Mouse (Mus musculus): ENCODE results near the gene 4930452B06Rik. TPM values are rescaled to one million over a fixed set of nuclear protein-coding genes. Genes with fewer than 3 reads are reported as not detected.
"Not testable (repeated sequence)": the region's sequence is repeated elsewhere in the genome, so short reads cannot be mapped to it uniquely, and the experiment has no call there.

Gene 4930452B06Rik
- under 1 TPM in 1 of 4 experiments, not detected in 3; 0.12 TPM for total RNA-seq (2022)

DNA sequence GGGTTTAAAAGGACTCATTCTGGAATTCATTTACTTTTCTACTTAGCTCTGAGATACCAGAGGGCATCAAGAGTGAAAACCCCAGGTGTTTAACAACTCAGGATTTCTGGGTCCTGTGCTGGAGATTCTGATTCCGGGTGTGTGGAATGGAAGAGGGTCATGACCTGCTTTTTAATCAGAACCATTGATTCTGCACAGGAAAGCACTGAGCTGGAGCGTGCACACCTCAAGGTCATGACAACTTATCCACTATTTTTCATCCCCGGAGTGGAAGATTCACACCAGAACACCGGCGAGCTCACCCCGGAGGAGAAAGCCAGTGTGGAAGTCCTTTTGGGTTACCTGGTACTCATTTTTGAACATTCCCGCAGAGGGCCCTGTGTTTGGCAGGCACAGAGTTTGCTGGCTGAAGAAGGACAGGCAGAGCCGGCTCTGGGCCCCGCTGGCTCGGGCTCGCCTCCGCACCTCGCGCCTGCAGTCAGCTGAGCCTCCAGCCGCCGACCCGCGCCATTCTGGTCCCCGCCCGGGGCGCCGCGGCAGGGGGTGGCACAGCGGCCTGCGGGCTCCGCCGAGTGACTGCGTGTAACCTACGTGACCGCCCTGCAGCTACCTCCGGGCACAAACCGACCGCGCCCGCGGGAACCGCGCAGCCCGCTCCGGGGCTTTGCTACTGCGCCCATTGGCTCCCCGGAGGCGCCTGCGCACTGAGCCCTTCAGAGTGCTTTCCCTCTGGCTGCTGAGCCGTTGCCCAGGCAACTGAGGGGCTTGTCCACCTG lies at the start of gene 4930452B06Rik:
Gene 4930452B06Rik, minus strand, starts transcription at position 605 of the 776 bp plus-strand sequence.
- peak in 1 of 2 experiments; percentile 2 for DNase-seq (ENCODE audit: low spot score in 2 of 2)

DNA sequence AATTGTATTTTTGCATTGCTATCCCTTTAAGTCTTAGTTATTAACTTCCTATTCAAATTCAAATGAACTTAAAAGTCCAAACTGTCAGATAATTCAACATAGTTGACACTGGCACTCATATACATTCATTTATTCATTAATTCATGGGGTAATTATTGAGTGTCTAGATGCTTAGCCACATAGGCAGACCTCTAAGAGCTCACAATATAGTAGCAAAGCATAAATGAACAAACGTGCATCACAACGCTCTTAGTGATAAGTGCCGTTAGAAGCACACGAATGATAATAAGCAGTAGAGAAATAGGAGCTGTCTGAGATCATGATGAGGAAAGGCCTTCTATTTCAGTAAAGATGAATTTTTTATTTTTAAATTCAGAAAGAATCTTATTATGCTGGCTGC lies 46.6 kb upstream of the 4930452B06Rik start:
- no peak for DNase-seq (ENCODE audit: low spot score in 2 of 2)

DNA sequence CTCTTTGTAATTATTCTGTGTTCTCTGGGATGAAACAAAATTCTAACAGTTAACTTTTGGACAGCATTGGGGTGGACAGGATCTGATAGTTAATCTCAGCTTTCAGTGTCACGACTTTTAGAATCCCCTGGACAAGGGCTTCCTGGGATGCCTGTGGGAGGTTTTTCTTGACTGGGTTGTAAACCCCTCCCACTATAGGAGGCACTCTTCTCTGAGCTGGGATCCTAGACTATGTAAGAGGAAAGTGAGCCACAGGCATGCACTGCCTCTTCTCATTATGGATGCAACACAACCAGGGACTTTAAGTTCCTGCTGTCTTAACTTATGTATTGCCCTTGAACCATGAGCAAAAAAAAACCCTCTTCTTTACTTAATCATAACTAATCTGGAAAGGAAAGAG lies 23.4 kb upstream of the 4930452B06Rik start:
- DNase-seq (ENCODE audit: low spot score in 2 of 2) = no peak

DNA sequence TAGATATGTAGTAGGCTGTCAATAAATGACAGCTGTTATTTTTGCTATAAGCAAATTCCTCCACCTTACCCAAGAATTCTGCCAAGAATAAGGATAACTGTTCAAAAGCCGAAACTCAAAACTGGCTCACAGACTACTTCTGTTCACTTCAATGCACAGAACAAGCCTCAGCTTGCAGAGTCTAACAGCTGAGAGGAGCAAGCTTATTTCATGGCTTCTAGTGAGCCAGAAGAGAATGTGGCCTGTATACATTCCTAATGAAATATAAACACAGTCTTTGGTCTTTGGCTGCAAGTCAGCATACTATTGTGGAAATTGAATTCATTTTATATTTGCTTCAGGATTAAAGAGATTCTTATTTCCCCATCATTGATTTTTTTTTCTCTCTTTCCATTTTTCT lies 22.4 kb upstream of the 4930452B06Rik start:
- no peak for DNase-seq (ENCODE audit: low spot score in 2 of 2)

DNA sequence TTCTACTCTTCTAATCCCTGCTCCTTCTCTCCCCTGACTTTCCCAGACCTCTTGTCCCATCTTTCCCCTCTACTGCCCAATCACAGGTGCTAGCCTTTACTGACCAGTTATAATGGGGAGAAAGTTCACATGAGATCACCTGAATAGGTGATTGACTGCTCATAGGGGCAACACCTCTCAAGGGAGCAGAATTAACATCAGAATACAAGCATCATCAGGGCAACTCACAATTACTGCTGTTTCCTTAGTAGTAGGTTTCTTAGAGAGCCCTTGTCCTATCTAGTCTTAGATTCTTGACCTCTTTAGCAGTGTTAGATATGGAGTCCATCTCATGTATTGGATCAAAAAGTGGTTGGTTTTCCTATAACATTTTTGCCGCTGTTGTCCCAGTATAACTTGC lies 20.1 kb upstream of the 4930452B06Rik start:
- DNase-seq (ENCODE audit: low spot score in 2 of 2) = no peak

DNA sequence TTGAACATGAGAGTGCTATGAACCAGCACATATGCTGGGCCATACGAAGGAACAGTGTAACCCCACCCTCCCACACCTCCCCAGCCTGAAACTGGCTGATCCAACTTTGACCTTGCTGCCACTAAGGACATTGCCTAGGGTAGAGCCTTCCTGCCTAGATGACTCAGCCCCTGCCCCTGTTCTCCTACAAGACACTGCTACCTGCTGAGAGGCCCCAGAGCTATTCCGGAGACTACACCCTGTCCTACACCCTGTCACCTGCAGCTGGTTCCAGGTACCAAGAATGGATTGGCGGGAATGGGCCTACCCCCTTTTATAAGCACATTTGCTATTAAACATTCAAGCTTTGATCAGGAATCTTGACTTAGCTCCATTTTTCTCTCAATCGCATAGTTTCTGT lies 13.9 kb upstream of the 4930452B06Rik start:
- DNase-seq (ENCODE audit: low spot score in 2 of 2) = no peak

DNA sequence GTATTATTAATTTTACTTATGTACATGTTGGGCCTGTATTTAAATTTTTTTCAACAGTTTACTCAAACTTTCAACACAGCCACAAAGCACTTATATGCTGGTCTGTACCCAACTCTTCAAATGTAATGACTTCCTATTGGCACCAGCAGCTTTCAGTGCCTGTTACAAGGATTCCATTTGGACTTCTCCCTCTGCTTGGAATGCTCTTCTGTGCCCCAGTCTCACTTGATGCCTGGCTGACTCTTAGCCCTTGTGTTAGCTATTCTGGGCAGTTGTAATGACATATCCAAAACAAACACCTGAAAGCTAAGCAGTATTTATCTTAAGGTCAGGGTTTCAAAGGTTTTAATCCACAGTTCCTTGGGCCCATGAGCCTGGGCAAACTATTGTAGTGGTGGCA lies 5.7 kb downstream of the 4930452B06Rik start:
- DNase-seq (ENCODE audit: low spot score in 2 of 2) = no peak

DNA sequence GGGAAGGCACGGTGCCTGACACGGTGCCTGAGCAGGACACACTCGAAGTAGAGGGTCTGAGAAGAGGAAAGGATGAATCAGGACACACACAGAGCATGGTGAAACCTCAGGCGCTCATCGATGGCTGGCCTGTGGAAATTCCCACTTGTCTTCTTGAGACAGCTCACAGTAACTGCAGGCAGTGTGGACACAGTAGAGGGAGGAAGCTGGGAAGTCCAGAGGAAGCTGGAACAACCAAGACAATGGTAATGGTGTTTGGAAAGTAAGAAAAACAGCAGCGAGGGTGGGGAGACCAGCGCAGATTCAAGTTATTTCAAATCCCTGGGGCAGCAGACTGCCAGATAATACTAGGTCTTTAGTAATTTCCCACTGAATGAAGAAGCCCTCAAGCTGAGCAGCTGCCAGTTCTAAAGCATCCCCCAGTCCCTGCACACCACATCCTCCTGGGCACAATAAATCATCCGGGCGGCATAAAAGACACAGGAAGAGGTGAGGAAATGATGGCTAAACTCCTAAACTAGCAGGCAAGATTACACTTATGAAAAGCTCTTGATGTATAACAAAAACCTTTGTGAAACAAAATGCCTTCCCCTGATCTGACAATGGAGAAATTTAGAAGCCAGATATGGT lies 24.3 kb downstream of the 4930452B06Rik start:
- DNase-seq (ENCODE audit: low spot score in 2 of 2) = no peak

DNA sequence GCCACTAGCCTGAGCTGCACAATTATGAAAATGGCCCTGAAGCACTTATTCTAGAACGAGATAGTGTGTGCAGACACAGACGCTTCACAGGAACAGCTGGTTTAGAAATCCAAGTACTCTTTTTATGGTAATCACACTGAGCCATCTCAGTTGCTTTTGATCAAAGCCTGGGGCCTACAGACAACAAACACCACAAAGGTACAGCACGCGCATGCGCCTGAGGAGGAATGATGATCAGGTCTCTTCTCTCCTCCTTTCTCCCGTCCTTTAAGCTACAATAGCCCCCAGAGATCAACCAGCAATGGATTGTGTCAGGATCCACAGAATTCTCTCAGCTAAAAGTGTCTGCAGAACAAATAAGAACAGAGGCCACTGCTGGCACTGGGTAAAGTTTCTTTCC lies 33.8 kb downstream of the 4930452B06Rik start:
- no peak for DNase-seq (ENCODE audit: low spot score in 2 of 2)

DNA sequence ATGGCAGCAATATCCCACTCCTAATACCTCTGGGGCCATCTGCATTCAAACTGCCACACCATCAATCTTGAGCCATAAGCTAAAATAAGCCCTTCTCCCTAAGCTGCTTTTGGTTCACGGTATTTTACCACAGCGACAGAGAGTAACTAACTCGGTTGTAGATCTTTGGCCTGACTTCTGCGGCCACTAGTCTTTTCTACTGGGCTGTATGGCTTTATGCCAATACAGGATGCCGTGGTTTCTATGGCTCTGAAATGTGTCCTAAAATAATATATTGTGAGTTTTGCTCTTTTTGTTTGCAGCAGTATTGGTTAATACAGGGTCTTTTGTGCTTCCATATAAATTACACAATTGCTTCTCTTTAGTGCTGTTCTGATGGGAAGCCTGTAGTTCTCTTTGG lies 37.6 kb downstream of the 4930452B06Rik start:
- no peak for DNase-seq (ENCODE audit: low spot score in 2 of 2)

DNA sequence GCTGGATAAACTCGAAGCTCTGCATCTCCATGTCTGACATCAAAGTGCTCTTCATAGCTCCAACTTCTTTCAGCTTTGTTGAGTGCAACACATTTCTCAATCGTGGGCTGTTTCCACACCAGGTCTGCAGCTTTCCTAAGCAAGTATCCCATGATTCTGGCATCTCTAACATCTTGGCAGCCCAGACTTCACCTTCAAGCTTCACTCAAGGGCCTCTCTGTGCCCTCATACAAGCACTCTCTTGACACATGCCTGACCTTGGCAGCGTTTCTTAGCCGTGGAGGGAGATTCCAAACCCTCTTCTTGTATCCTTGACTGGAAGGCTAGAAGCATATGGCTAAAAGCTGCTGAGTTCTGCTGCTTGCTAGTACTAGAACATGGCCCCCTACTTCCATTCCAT lies 38.6 kb downstream of the 4930452B06Rik start:
- DNase-seq (ENCODE audit: low spot score in 2 of 2) = no peak

DNA sequence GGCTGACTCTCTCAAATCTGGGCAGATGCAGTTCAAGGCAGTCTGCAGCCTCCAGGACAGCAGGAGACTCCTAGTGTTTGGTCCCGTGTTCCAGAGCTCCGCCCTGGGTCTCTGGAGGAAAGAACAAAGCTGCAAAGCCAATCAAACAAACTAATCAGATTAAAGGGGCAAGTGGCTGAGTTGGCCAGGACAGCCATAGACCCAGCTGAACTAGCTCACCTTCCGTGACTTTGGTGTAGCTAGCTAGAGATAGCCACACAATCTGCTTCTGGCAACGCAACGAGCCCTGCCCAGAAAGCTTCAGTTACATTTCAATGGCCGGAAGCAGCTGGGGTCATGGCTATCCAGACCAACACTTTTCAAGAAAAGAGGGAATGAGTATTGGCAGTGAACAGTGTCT lies 44.9 kb downstream of the 4930452B06Rik start:
- DNase-seq (ENCODE audit: low spot score in 2 of 2) = no peak

DNA sequence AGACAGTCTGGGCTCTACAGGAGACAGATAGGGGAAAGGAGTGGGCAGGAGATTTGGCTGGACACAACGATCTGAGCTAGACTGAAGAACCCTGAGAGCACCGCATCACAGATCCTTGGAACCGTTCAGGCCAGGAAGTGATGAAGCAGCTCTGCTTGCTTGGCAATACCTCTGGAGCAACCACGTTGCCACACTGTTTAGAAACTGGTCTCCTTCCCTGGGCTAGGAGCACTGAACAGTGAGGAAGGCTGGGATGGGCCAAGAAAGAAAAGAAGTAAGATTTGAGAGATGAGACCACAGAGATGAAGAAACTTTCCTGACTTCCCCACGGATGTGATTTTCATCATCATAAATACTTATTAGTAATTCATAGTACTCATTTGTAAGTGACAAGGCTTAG lies 45.5 kb downstream of the 4930452B06Rik start:
- DNase-seq (ENCODE audit: low spot score in 2 of 2) = no peak

DNA sequence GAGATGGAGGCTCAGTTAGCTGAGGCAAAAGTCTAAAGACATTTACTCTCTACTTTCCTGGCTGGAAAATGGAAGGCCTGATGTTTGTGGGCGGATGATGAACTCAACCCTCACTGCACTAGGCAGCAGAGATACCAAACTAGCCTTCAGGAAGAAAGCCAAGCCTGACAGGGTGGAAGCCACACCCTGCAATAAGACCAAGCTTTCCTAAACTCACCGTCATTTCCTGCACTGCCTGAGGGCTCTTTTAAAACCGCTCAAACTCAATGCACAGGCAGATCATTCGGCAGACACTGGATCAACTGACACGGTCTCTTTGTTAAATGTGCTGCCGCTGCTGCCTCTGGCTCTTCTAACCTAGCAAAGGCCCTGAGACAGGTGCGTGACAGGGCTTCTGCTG lies 50.4 kb downstream of the 4930452B06Rik start:
- no peak for DNase-seq (ENCODE audit: low spot score in 2 of 2)

DNA sequence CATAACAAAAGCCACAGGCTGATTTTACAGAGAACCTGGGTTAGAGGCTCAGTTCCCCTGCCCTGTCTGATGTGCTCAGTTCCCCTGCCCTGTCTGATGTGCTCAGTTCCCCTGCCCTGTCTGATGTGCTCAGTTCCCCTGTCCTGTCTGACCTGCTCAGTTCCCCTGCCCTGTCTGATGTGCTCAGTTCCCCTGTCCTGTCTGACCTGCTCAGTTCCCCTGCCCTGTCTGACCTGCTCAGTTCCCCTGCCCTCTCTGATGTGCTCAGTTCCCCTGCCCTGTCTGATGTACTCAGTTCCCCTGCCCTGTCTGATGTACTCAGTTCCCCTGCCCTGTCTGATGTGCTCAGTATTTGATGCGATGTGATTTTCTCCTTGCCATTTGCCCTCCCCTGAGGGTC lies 51.6 kb downstream of the 4930452B06Rik start:
- not testable (repeated sequence) for DNase-seq (ENCODE audit: low spot score in 2 of 2)

DNA sequence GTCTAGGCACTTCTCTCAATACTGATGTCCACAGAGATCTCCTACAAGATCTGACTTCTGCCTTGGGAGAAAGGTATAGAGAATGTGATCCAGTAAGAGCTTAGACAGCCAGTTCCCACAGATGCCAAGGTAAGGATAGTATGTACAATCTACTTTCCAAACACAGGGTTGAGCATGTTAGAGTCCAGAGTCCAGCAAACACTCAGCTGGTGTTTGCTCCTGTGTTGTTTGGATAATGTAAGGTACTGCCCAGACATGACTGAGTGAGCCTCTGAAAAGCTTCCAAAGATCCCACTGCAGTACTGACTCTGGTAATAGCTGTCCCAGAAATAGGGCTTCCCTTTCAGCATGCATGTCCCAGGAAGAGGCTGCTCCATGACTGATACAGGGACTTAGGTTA lies 54.0 kb downstream of the 4930452B06Rik start:
- DNase-seq (ENCODE audit: low spot score in 2 of 2) = no peak

DNA sequence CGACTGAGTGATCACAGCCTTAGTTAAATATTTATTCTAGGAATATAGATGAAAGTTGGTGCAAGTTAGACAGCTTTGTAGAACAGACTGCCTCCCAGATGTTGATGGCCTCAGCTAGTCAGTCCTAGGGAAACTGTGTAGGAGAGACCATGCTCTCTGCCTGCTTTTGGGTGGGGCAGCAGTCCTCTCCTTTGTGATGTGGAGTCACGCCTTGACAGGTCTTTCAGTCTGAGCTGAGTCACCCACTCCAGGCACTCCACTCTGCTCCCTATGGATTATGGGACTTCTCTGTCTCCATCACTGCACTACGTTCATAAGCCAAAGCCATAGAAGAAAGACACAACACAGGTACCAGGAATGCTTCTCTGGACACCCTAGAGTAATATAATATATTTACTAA lies 55.9 kb downstream of the 4930452B06Rik start:
- no peak for DNase-seq (ENCODE audit: low spot score in 2 of 2)

DNA sequence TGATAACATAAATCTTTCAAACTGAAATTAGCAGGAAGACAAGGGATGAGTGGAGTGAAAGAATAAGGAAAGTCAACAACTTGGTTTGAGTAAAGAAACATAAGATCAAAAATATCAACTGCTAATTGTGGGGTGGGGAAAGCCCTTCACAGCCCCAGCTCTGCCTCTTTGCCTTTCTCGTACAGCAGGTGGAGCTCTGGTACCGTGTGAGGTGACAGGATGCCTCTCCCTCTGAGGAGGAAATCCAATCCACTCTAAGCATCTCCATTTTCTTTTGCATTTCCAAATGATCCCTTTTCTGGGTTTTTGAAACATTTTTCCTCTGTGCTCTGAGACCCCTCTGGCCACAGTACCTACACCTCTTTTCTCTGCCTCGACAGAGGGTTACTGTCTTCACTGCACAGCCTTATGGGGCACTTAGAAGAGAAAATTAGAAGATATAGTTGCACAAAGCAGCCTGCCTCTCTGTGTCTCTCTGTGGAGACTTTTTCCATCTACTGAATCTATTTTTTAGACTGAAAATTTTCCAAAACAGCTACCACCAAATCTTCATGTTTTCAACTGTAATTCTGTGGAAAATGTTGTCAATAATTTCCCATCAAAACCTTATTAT lies 57.4 kb downstream of the 4930452B06Rik start:
- DNase-seq (ENCODE audit: low spot score in 2 of 2) = no peak

DNA sequence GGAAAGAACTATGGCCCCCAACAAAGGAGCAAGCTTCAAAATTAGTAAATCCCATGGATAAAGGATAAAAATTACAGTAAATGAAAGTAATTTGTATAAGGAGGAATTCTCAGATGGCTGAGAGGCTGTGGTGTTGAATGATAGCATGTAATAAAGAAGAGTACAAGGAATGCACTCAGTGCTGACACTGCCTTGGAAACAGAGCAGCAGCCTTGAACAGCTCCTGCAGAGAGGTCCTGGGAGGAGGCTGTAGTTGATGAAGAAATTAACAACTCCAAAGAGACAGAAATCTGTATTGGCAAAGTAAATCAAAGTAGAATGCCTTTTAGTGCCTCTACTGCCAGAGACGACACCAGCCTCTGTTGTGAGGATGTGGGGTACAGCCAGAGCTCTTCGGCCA lies 61.1 kb downstream of the 4930452B06Rik start:
- no peak for DNase-seq (ENCODE audit: low spot score in 2 of 2)

DNA sequence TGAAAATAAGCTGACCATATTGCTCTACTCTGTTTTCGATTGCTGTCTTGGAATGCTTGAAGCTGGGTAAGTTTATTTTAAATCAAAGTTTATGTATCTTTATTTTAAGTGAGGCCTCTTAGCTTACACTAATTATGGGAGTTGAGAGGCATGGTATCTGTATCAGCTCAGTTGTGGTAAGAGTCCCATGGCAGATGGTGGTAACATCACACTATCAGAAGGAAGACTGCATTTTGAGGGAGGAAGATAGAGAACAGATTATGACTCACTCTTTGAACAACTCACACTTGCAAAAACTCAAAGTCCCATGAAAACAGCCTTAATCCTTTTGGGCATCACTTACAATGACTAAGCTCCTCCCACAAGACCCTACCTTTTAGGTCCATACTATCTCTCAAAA lies 81.0 kb downstream of the 4930452B06Rik start:
- no peak for DNase-seq (ENCODE audit: low spot score in 2 of 2)

DNA sequence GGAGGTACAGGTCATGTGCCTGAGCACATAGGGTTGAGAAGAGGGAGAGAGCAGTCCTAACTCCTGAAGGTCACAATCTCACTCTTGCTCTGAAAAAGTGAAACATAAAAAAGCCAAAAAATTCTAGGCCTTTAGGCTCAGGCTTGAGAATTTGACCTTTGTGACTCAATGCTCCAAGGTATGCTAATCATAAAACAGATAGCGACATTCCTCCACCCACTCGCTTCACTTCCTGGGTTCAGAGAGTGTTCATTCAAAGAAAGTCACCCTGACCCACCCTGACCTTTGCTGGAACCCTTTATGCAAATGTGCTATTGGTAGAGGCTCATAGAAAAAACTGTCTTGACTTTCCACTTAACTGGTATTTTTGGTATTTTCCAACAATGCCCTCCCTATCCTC lies 115.0 kb downstream of the 4930452B06Rik start:
- DNase-seq (ENCODE audit: low spot score in 2 of 2) = not testable (repeated sequence)

DNA sequence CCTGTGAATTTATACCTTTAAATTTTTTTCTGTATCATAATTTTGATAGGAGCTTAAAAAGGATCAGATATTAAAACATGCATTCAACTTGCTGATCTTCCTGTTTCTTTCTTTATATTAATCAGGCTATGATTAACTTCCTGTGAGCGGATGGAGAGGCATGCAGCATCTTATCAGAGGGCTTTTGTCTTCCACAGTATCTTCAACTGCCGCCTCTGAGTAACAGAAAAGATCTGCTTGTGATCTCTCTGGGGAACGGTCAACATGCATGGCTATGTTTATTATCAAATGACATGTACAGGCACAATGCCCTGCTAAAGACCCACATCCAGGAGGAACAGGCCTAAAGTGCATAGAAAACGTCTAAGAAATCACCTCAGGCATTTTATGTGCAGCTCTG lies 116.9 kb downstream of the 4930452B06Rik start:
- DNase-seq (ENCODE audit: low spot score in 2 of 2) = no peak

DNA sequence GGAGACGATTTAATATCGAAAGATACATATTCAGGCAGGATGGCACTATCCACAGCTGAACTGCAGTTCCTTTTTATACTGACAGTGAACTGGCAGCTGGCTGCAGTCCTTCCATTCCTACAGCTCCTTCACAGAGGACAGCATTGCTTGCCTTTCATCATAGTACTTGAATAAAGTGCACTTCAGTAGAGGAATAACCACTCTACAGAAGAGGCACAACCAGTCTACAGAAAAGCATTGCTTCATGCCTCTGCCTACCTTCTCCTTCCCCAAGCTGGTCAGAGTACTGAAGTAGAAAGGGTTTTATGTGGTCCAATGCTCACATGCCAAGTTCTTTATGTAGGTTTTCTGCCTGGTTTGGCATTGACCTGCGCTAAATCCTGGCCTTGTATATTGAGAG lies 130.0 kb downstream of the 4930452B06Rik start:
- DNase-seq (ENCODE audit: low spot score in 2 of 2) = no peak

All from gastrocnemius, adult 8-10 months (tissue).